Mouse (Mus musculus) cerebellum, adult 2 months (tissue): ENCODE results near the gene Pcgf2.

Experiments
- CTCF ChIP-seq: fragments of 200-500 bp; IDR thresholded peaks from 2 replicates; pipeline ENCODE4 v1.5.1; 2011; ENCODE audit warnings: low read depth, mild to moderate bottlenecking, control low read depth, low read length, moderate library complexity, borderline replicate concordance; ENCODE audit not compliant: insufficient read depth
- POLR2A ChIP-seq: fragments of 200-500 bp; IDR thresholded peaks from 2 replicates; pipeline ENCODE4 v1.6.1; 2011; ENCODE audit warnings: low read length, control low read depth, borderline replicate concordance; ENCODE audit not compliant: insufficient read depth

DNA sequence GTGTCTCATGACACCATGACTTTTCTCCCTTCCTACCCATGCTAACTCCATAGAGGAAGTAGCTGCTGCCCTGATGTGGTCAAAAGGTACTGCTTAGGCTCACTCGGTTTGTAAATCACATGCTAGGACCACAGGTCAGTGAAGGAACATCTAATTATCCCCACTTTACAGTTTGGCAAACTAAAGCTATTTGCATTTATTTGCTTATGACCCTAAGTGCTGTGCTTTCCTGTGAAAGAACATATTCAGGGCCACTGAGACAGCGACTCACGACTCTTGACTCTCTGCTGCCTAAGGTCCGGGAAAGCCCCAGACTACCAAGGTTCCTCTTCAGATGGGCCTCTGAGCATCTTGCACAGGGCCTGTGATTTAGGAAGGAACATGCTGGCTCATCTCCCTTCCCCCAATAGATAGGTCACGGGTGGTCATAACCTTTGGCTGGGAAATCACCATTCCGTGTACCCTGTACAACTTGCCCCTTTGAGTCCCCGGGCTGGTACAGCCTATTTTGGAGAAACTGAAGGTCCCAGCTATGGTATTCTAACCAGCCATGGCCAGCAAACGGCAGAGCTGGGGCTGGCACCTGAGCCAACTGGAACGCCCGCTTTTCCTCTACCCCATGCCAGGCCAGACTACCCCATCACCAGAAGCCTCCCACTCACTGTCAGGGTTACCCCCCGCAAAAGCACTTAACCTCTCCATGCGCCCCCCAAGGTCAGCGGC is 40.9 kb downstream of the Pcgf2 start:
- no peak for TF ChIP-seq POLR2A
- TF ChIP-seq CTCF: no peak
